In genomic region chr3:123158579-123158978, GRCm38 (mm10) we compare ENCODE assay signal across 8 mouse cellular contexts.
DNase-seq lines count a peak whose midpoint lies in the region; ATAC-seq and TF ChIP-seq lines count a peak whose summit lies in the region.

No protein-coding gene starts in this region.

- peak; percentile 18 for DNase-seq in kidney, adult 18-20 months
- no peak for DNase-seq in kidney, adult 11 months
- DNase-seq in embryo, embryonic 11 days, result peak; percentile 55
- DNase-seq in hindbrain, postnatal 0 days (ENCODE audit: low spot score), result no peak
- DNase-seq in mesoderm, embryonic 11.5 days (ENCODE audit: low read depth, low spot score), result peak; percentile 37
- no peak for DNase-seq in left cerebral cortex, postnatal 25 days (ENCODE audit: low spot score in 2 of 2)
- DNase-seq in left cerebral cortex, postnatal 14 days (ENCODE audit: low spot score in 2 of 2), result no peak

- no peak overlapping the region for H3K27ac ChIP-seq in hindbrain, postnatal 0 days

- peaks cover 6% of the 10 kb centered on the region; the same call in 1 of the 2 replicates for H3K27me3 ChIP-seq in E14TG2a.4 (ENCODE audit: insufficient read depth, low read length)
- no peaks in the 10 kb centered on the region for H3K27me3 ChIP-seq in hindbrain, postnatal 0 days (ENCODE audit: insufficient read depth, low read length)

- peak; percentile 30 for TF ChIP-seq CTCF in E14TG2a.4 (conservative IDR thresholded peaks at IDR 0.05; ENCODE audit: low read length)
- TF ChIP-seq CTCF in hindbrain, postnatal 0 days (IDR thresholded peaks at IDR 0.05; ENCODE audit: low read depth), result peak; percentile 59

- no peak overlapping the region for H3K4me2 ChIP-seq in hindbrain, postnatal 0 days (ENCODE audit: low read depth, low read length)

- 44% methylated on average over 6 of the region's 6 CpGs for WGBS in hindbrain, postnatal 0 days

- no peak for ATAC-seq in hindbrain, postnatal 0 days

- no peaks in the 10 kb centered on the region for H3K9me3 ChIP-seq in E14TG2a.4 (ENCODE audit: low read length)
- H3K9me3 ChIP-seq in hindbrain, postnatal 0 days (ENCODE audit: low read length), result no peaks in the 10 kb centered on the region

- H3K9ac ChIP-seq in hindbrain, postnatal 0 days (replicated peaks; ENCODE audit: low read length), result no peak overlapping the region

- peaks cover 8% of the 10 kb centered on the region for H3K4me1 ChIP-seq in E14TG2a.4 (replicated peaks; ENCODE audit: low read depth, low read length)
- H3K4me1 ChIP-seq in hindbrain, postnatal 0 days (ENCODE audit: insufficient read depth, low read length), result no peaks in the 10 kb centered on the region

- intact Hi-C loops in left cerebral cortex, postnatal 25 days (cut with DNase I), result loop anchor here (5.0 kb wide), 2 partner anchors 56 to 216 kb away; no protein-coding TSS in a partner anchor
- intact Hi-C loops in left cerebral cortex, postnatal 14 days (cut with DNase I), result loop anchor here (1.0 to 5.0 kb wide), 3 partner anchors 36 to 220 kb away; no protein-coding TSS in a partner anchor

- H3K36me3 ChIP-seq in E14TG2a.4 (ENCODE audit: insufficient read depth, low read length), result no peaks in the 10 kb centered on the region
- no peaks in the 10 kb centered on the region for H3K36me3 ChIP-seq in hindbrain, postnatal 0 days (ENCODE audit: insufficient read depth, low read length)

- no peak overlapping the region for H3K4me3 ChIP-seq in E14TG2a.4 (replicated peaks; ENCODE audit: low read length)
- H3K4me3 ChIP-seq in hindbrain, postnatal 0 days (ENCODE audit: low read length), result no peak overlapping the region

Comparison
In these comparisons a context has a peak if more than half of its experiments do, and no peak if none do; other contexts are left out.
1. DNase-seq: peak in kidney, adult 18-20 months (single experiment), embryo, embryonic 11 days (single experiment) and mesoderm, embryonic 11.5 days (single experiment); none in kidney, adult 11 months (single experiment), hindbrain, postnatal 0 days (single experiment), left cerebral cortex, postnatal 25 days (0 of 2) and left cerebral cortex, postnatal 14 days (0 of 2).